Mouse (Mus musculus) ES-Bruce4 (cell line): Measurements from ENCODE around the gene Cela2a. TPM values are rescaled to one million over a fixed set of nuclear protein-coding genes. Genes with fewer than 3 reads are reported as not detected.

Experiments
- H3K27ac ChIP-seq: 2 replicates; pipeline ENCODE4 v1.5.1; 2012; ENCODE audit warnings: low read length, inconsistent platforms; ENCODE audit not compliant: insufficient read depth
- H3K27me3 ChIP-seq: 2 replicates; pipeline ENCODE4 v1.6.1; 2012; ENCODE audit warnings: mild to moderate bottlenecking, low read length, inconsistent platforms; ENCODE audit not compliant: control insufficient read depth, poor library complexity, insufficient read depth, severe bottlenecking
- H3K36me3 ChIP-seq: 2 replicates; pipeline ENCODE4 v1.6.1; 2012; ENCODE audit warnings: inconsistent platforms, mild to moderate bottlenecking, low read length, moderate library complexity; ENCODE audit not compliant: control insufficient read depth, poor library complexity, insufficient read depth, severe bottlenecking
- H3K4me1 ChIP-seq: one replicate; pipeline ENCODE4 v1.8.1; 2011; ENCODE audit warnings: low read length; ENCODE audit not compliant: control insufficient read depth, insufficient read depth
- H3K4me3 ChIP-seq: 2 replicates; pipeline ENCODE4 v1.5.1; 2011; ENCODE audit warnings: low read depth, mild to moderate bottlenecking, low read length
- H3K9ac ChIP-seq: 2 replicates; pipeline ENCODE4 v1.6.1; 2012; ENCODE audit warnings: low read depth, mild to moderate bottlenecking, inconsistent platforms; ENCODE audit not compliant: poor library complexity, severe bottlenecking
- H3K9me3 ChIP-seq: replicated peaks from 2 replicates; pipeline ENCODE4 v1.6.1; 2012; ENCODE audit warnings: mild to moderate bottlenecking, low read length, inconsistent platforms; ENCODE audit not compliant: control insufficient read depth, poor library complexity, insufficient read depth, severe bottlenecking
- CTCF ChIP-seq: IDR thresholded peaks from one replicate; pipeline ENCODE4 v1.8.1; 2011; ENCODE audit warnings: low read depth, low read length
- EP300 ChIP-seq: IDR thresholded peaks from 2 replicates; pipeline ENCODE4 v1.6.1; 2011; ENCODE audit warnings: low read depth, low read length; ENCODE audit not compliant: insufficient read depth
- POLR2A ChIP-seq: IDR thresholded peaks from one replicate; pipeline ENCODE4 v1.8.1; 2011; ENCODE audit warnings: low read length; ENCODE audit not compliant: insufficient read depth
- polyA plus RNA-seq: library from polyadenylated mRNA; stranded (reverse); fragments of >200 nt; gene quantifications from 2 replicates; pipeline ENCODE4 v1.2.4, GENCODE M21; 2011; ENCODE audit warnings: low read depth; ENCODE audit not compliant: missing spikeins, insufficient read depth, insufficient read length

The Cela2a gene
- polyA plus RNA-seq, 1 experiment, result not detected

GRCm38 (mm10) chr4:141771823-141772222 is 54.1 kb downstream of the Cela2a start:
- H3K36me3 ChIP-seq, result peaks cover 9% of the 10 kb centered on the region

GRCm38 (mm10) chr4:141769501-141770160 is 56.3 kb downstream of the Cela2a start:
- no peaks in the 10 kb centered on the region; the same call in 1 of the 2 replicates for H3K36me3 ChIP-seq
- no peaks in the 10 kb centered on the region for H3K9me3 ChIP-seq

More at GRCm38 (mm10) chr4:141771823-141772222, 54.1 kb downstream of the Cela2a start:
- TF ChIP-seq EP300 (no peak), CTCF (no peak), POLR2A (no peak)
- H3K27ac ChIP-seq, result no peak overlapping the region
- H3K9ac ChIP-seq, result no peak overlapping the region
- no peaks in the 10 kb centered on the region for H3K27me3 ChIP-seq
- H3K9me3 ChIP-seq, result no peaks in the 10 kb centered on the region
- H3K4me3 ChIP-seq, result no peak overlapping the region
- H3K4me1 ChIP-seq, result no peaks in the 10 kb centered on the region

GRCm38 (mm10) chr4:141767353-141768036 is 58.5 kb downstream of the Cela2a start:
- H3K4me3 ChIP-seq, result no peak overlapping the region
- no peak overlapping the region for H3K9ac ChIP-seq
- H3K27me3 ChIP-seq, result no peaks in the 10 kb centered on the region
- TF ChIP-seq CTCF, result no peak
- no peak for TF ChIP-seq POLR2A
- no peak for TF ChIP-seq EP300
- H3K27ac ChIP-seq, result no peak overlapping the region
- no peaks in the 10 kb centered on the region for H3K36me3 ChIP-seq
- H3K4me1 ChIP-seq, result no peaks in the 10 kb centered on the region
- H3K9me3 ChIP-seq, result no peaks in the 10 kb centered on the region

More at GRCm38 (mm10) chr4:141769501-141770160, 56.3 kb downstream of the Cela2a start:
- no peaks in the 10 kb centered on the region for H3K27me3 ChIP-seq
- no peaks in the 10 kb centered on the region for H3K4me1 ChIP-seq
- H3K27ac ChIP-seq, result no peak overlapping the region
- TF ChIP-seq EP300 (no peak), CTCF (no peak), POLR2A (no peak)
- H3K4me3 ChIP-seq, result no peak overlapping the region
- H3K9ac ChIP-seq, result no peak overlapping the region

- no peaks in the 10 kb centered on the region for H3K36me3 ChIP-seq
- H3K9ac ChIP-seq, result no peak overlapping the region
- no peak overlapping the region for H3K4me3 ChIP-seq
- no peaks in the 10 kb centered on the region for H3K4me1 ChIP-seq
- no peak for TF ChIP-seq EP300
- TF ChIP-seq CTCF, result no peak
- TF ChIP-seq POLR2A, result no peak
- no peaks in the 10 kb centered on the region for H3K9me3 ChIP-seq
- no peak overlapping the region for H3K27ac ChIP-seq
- H3K27me3 ChIP-seq, result no peaks in the 10 kb centered on the region
Observed at GRCm38 (mm10) chr4:141766668-141767352, 59.1 kb downstream of the Cela2a start.

- Histone ChIP-seq H3K9ac (no peak overlapping the region), H3K9me3 (no peaks in the 10 kb centered on the region), H3K4me1 (no peaks in the 10 kb centered on the region), H3K27me3 (no peaks in the 10 kb centered on the region), H3K36me3 (no peaks in the 10 kb centered on the region), H3K27ac (no peak overlapping the region), H3K4me3 (no peak overlapping the region)
- TF ChIP-seq EP300 (no peak), CTCF (no peak), POLR2A (no peak)
Observed at GRCm38 (mm10) chr4:141766316-141766667, 59.7 kb downstream of the Cela2a start.

- H3K27ac ChIP-seq, result no peak overlapping the region
- no peaks in the 10 kb centered on the region for H3K4me1 ChIP-seq
- no peaks in the 10 kb centered on the region for H3K36me3 ChIP-seq
- TF ChIP-seq POLR2A (no peak), CTCF (no peak), EP300 (no peak)
- H3K4me3 ChIP-seq, result no peak overlapping the region
- H3K27me3 ChIP-seq, result no peaks in the 10 kb centered on the region
- no peaks in the 10 kb centered on the region for H3K9me3 ChIP-seq
- no peak overlapping the region for H3K9ac ChIP-seq
Observed at GRCm38 (mm10) chr4:141765008-141765407, 61.0 kb downstream of the Cela2a start.

Other genes with a start within 250 kb of the Cela2a start
- gene Fblim1, start 220.1 kb downstream of the Cela2a start, polyA plus RNA-seq, result 73.8 and 76.6 TPM in 2 replicates
- 3.4 and 4.5 TPM in 2 replicates for gene Tmem82, start 207.5 kb downstream of the Cela2a start, polyA plus RNA-seq
- 0.82 and 1.8 TPM in 2 replicates for gene Slc25a34, start 202.3 kb downstream of the Cela2a start, polyA plus RNA-seq
- 11.1 and 15.1 TPM in 2 replicates for gene Plekhm2, start 161.3 kb downstream of the Cela2a start, polyA plus RNA-seq
- 4.1 TPM in 1 of 2 replicates, not detected in the other for gene Rsc1a1, start 140.6 kb downstream of the Cela2a start, polyA plus RNA-seq
- 46.0 and 50.3 TPM in 2 replicates for gene Ddi2, start 102.7 kb downstream of the Cela2a start, polyA plus RNA-seq
- not detected in 2 replicates for gene Agmat, start 79.5 kb downstream of the Cela2a start, polyA plus RNA-seq
- gene Dnajc16, start 35.2 kb downstream of the Cela2a start, polyA plus RNA-seq, result 9.1 and 10.5 TPM in 2 replicates
- gene Casp9, start 32.5 kb downstream of the Cela2a start, polyA plus RNA-seq, result 17.6 and 20.7 TPM in 2 replicates
- not detected in 2 replicates for gene Ctrc, start 20.2 kb upstream of the Cela2a start, polyA plus RNA-seq
- 14.5 and 16.3 TPM in 2 replicates for gene Efhd2, start 48.8 kb upstream of the Cela2a start, polyA plus RNA-seq
- gene Fhad1, start 188.9 kb upstream of the Cela2a start, polyA plus RNA-seq, result 1.5 and 2.1 TPM in 2 replicates